8 mouse cellular contexts compared by ENCODE assay signal in the genomic region with DNA sequence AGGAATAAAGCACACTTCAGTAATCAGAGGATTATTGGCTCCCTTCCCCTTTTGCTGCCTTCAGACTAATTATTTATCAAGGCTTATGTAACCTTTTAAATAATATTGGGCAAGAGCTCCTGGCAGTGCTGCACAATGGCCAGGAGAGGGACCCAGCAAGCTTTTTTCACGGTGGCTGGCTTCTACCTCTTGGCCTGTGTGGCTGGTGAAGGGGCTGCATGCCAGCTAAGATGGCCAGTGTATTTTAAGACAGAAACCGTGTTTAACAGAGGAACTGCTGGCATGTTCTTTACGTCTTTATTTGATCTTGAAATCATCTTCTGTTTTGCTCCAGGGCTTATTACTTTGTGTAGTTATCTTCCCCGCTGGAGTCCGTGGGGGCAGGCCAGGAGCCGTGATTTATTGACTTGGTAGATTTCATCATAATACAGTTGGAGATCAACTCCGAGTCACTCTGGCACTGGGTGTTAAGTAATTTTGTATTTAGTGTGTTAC. TPM values are rescaled to one million over a fixed set of nuclear protein-coding genes. Genes with fewer than 3 reads are reported as not detected.
A peak's percentile ranks its signal among the peaks of the same experiment; 100 is the strongest.
DNase-seq lines count a peak whose midpoint lies in the region; ATAC-seq and TF ChIP-seq lines count a peak whose summit lies in the region.

No protein-coding gene starts in this region.

- 35% methylated on average over 7 of the region's 7 CpGs for WGBS in kidney, adult 2 months
- WGBS in kidney, embryonic 16.5 days: 59% methylated on average over 7 of the region's 7 CpGs

- no peak for TF ChIP-seq POLR2A in kidney, adult 2 months (IDR thresholded peaks at IDR 0.05; ENCODE audit: low read depth, low read length)

- peak; percentile 73 for TF ChIP-seq CTCF in kidney, adult 2 months (conservative IDR thresholded peaks at IDR 0.05; ENCODE audit: insufficient read depth, insufficient read length, low read depth, low read length)
- TF ChIP-seq CTCF in Patski (IDR thresholded peaks at IDR 0.05): peak; percentile 85

- DNase-seq in kidney, adult 2 months: peak; percentile 87
- no peak for DNase-seq in Patski (ENCODE audit: low read depth, low spot score)
- peak; percentile 85 to 88 for DNase-seq in cerebellum, postnatal 14 days
- DNase-seq in heart, postnatal 4 days: peak; percentile 64
- DNase-seq in lung, adult 18-20 months: peak; percentile 56 to 76
- DNase-seq in testis, postnatal 10 days (ENCODE audit: low spot score): peak; percentile 69

- no peak overlapping the region for H3K4me3 ChIP-seq in kidney, adult 2 months (ENCODE audit: insufficient read depth, low read depth, low read length)
- no peak overlapping the region for H3K4me3 ChIP-seq in kidney, embryonic 16.5 days (ENCODE audit: low read length)

- peaks cover 1% of the 10 kb centered on the region; the same call in 1 of the 2 replicates for H3K36me3 ChIP-seq in kidney, adult 2 months (ENCODE audit: control insufficient read depth, insufficient read depth, low read length)
- peaks cover 40% of the 10 kb centered on the region for H3K36me3 ChIP-seq in kidney, embryonic 16.5 days (ENCODE audit: insufficient read depth, low read length)

- no peak overlapping the region for H3K4me2 ChIP-seq in kidney, embryonic 16.5 days (replicated peaks; ENCODE audit: low read depth, low read length)

- H3K27me3 ChIP-seq in kidney, adult 2 months (replicated peaks; ENCODE audit: control insufficient read depth, insufficient read depth, low read length): no peaks in the 10 kb centered on the region
- H3K27me3 ChIP-seq in kidney, embryonic 16.5 days (ENCODE audit: insufficient read depth, low read length): no peaks in the 10 kb centered on the region
- H3K27me3 ChIP-seq in Patski: no peaks in the 10 kb centered on the region

- H3K4me1 ChIP-seq in kidney, adult 2 months (ENCODE audit: control insufficient read depth, insufficient read depth, low read length): peaks cover 9% of the 10 kb centered on the region
- H3K4me1 ChIP-seq in kidney, embryonic 16.5 days (ENCODE audit: insufficient read depth, low read length): no peaks in the 10 kb centered on the region; the same call in 1 of the 2 replicates

- H3K9me3 ChIP-seq in kidney, embryonic 16.5 days (ENCODE audit: low read length): no peaks in the 10 kb centered on the region

- H3K27ac ChIP-seq in kidney, adult 2 months (ENCODE audit: insufficient read depth, low read depth, low read length): peak overlapping the region; percentile 94
- H3K27ac ChIP-seq in kidney, embryonic 16.5 days (ENCODE audit: low read length): no peak overlapping the region

- H3K9ac ChIP-seq in kidney, embryonic 16.5 days (replicated peaks; ENCODE audit: low read length): no peak overlapping the region

- ATAC-seq in kidney, embryonic 16.5 days (ENCODE audit: low FRiP score, low TSS enrichment): no peak
- ATAC-seq in Patski: peak; percentile 62
- ATAC-seq in inflammation-experienced regulatory T-cells, adult 6 months: no peak

- POLR2A ChIA-PET in Patski (lab: Charles Lee): no interaction called here

- CTCF ChIA-PET in Patski (lab: Charles Lee): interaction anchor here (1.1 to 2.6 kb wide), 10 partner anchors 13 to 94 kb away, joined by 3 to 9 read pairs (median 6); partner anchors contain the start of gene Gusb

- in situ Hi-C loops in Patski (cut with MboI; ENCODE audit: low pct_unique_long_range_greater_than_20kb): loop anchor here (5.0 kb wide), 1 partner anchor 47 kb away; no protein-coding TSS in a partner anchor

RNA-seq across cellular contexts. Expression of gene Crcp, which starts 15.2 kb away (rescaled TPM):
- 14.4 and 19.3 TPM in 2 replicates for polyA plus RNA-seq in kidney, adult 2 months (2012; rRNA removed)
- 43.7 and 46.2 TPM in 2 replicates for polyA plus RNA-seq in kidney, embryonic 16.5 days (2015; fragmentation: Nextera tagmentation; extraction: Ambion mirVana)
- 39.7 TPM for polyA plus RNA-seq in Patski (2021)
- 10 to 100 TPM; 14.8 to 15.7 TPM for total RNA-seq in heart, postnatal 4 days (2021)
- 10 to 100 TPM; 58.3 to 70.9 (median 58.4) TPM for polyA plus RNA-seq in inflammation-experienced regulatory T-cells, adult 6 months (2017; shearing (Covaris generic))

RNA-seq across cellular contexts. Expression of gene Asl, which starts 15.2 kb away (rescaled TPM):
- polyA plus RNA-seq in kidney, adult 2 months (2012; rRNA removed): 440 and 469 TPM in 2 replicates
- polyA plus RNA-seq in kidney, embryonic 16.5 days (2015; fragmentation: Nextera tagmentation; extraction: Ambion mirVana): 59.2 and 73.9 TPM in 2 replicates
- 83.6 TPM for polyA plus RNA-seq in Patski (2021)
- total RNA-seq in heart, postnatal 4 days (2021): 10 to 100 TPM; 15.1 to 17.6 TPM
- polyA plus RNA-seq in inflammation-experienced regulatory T-cells, adult 6 months (2017; shearing (Covaris generic)): 100 to 1,000 TPM in 2 of 3 experiments, 10 to 100 TPM in 1; 92.0 to 107 (median 100) TPM

RNA-seq across cellular contexts. Expression of gene Tpst1, which starts 28.9 kb away (rescaled TPM):
- polyA plus RNA-seq in kidney, adult 2 months (2012; rRNA removed): 8.0 and 8.7 TPM in 2 replicates
- polyA plus RNA-seq in kidney, embryonic 16.5 days (2015; fragmentation: Nextera tagmentation; extraction: Ambion mirVana): 67.7 and 70.1 TPM in 2 replicates
- 18.3 TPM for polyA plus RNA-seq in Patski (2021)
- 10 to 100 TPM; 15.7 to 16.9 TPM for total RNA-seq in heart, postnatal 4 days (2021)
- 1 to 10 TPM; 1.9 to 2.2 (median 2.0) TPM for polyA plus RNA-seq in inflammation-experienced regulatory T-cells, adult 6 months (2017; shearing (Covaris generic))

RNA-seq across cellular contexts. Expression of gene Gusb, which starts 41.4 kb away (rescaled TPM):
- polyA plus RNA-seq in kidney, adult 2 months (2012; rRNA removed): 26.0 and 26.5 TPM in 2 replicates
- polyA plus RNA-seq in kidney, embryonic 16.5 days (2015; fragmentation: Nextera tagmentation; extraction: Ambion mirVana): 55.0 and 59.4 TPM in 2 replicates
- polyA plus RNA-seq in Patski (2021): 63.8 TPM
- total RNA-seq in heart, postnatal 4 days (2021): 10 to 100 TPM; 26.6 to 26.8 TPM
- 10 to 100 TPM; 42.3 to 50.6 (median 45.0) TPM for polyA plus RNA-seq in inflammation-experienced regulatory T-cells, adult 6 months (2017; shearing (Covaris generic))
